Mouse (Mus musculus) telencephalon, adult 2 months (tissue): Measurements from ENCODE around the gene Ankrd13a.
"Not testable (repeated sequence)": the region's sequence is repeated elsewhere in the genome, so short reads cannot be mapped to it uniquely, and the experiment has no call there.

Source experiments
- DNase-seq: peaks from one replicate; pipeline ENCODE4 v3.0.0-alpha.2; 2011; ENCODE audit warnings: low read depth, low spot score

Ankrd13a gene

GRCm38 (mm10) chr5:114827427-114827826 is 53.0 kb downstream of the Ankrd13a start:
- no peak for DNase-seq

- no peak for DNase-seq
Observed at GRCm38 (mm10) chr5:114829740-114830139, 55.3 kb downstream of the Ankrd13a start.

- no peak for DNase-seq
Observed at GRCm38 (mm10) chr5:114836886-114837285, 62.4 kb downstream of the Ankrd13a start.

GRCm38 (mm10) chr5:114840481-114840880 is 66.0 kb downstream of the Ankrd13a start:
- not testable (repeated sequence) for DNase-seq

- not testable (repeated sequence) for DNase-seq
Observed at GRCm38 (mm10) chr5:114842155-114842554, 67.7 kb downstream of the Ankrd13a start.

- no peak for DNase-seq
Observed at GRCm38 (mm10) chr5:114842674-114843073, 68.2 kb downstream of the Ankrd13a start.

- not testable (repeated sequence) for DNase-seq
Observed at GRCm38 (mm10) chr5:114844371-114844770, 69.9 kb downstream of the Ankrd13a start.

- DNase-seq = no peak
Observed at GRCm38 (mm10) chr5:114851565-114852236, 77.2 kb downstream of the Ankrd13a start.

- not testable (repeated sequence) for DNase-seq
Observed at GRCm38 (mm10) chr5:114853364-114853763, 78.9 kb downstream of the Ankrd13a start, which contains the start of gene 4930519G04Rik. Gene 4930519G04Rik (plus strand): TSS chr5:114853664.
